Mouse (Mus musculus) monocyte, adult 2 months (primary cell): ENCODE data around the gene Serpina3b.
"Not testable (repeated sequence)": the region's sequence is repeated elsewhere in the genome, so short reads cannot be mapped to it uniquely, and the experiment has no call there.

Source experiments
- DNase-seq, 2 experiments: peaks; one replicate each; pipeline ENCODE4 v3.0.0; 2022; ENCODE audit warnings: low spot score in 2 of 2, low read depth in 1 of 2

The Serpina3b gene

DNA sequence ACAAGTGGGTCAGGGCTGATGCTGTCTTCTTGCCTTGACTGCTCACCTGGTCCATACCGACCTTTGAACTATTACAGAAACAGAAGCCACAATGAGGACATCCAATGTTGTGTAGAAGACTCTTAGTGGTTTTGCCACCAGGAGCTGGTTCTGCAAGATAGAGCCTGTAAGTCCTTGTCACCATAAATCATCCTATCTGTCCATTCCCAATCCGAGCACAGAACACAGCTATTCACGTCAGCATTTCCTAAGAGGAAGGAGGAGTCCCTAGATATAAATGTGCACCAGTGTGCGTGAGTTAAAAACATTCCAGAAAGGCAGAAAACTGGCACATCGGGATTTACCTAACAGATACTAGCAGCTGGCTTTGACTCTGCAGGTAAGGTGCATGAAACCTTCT lies at the start of gene Serpina3b:
TSS of gene Serpina3b (plus strand) at position 301 of the 400 bp plus-strand sequence.
- DNase-seq = no peak

DNA sequence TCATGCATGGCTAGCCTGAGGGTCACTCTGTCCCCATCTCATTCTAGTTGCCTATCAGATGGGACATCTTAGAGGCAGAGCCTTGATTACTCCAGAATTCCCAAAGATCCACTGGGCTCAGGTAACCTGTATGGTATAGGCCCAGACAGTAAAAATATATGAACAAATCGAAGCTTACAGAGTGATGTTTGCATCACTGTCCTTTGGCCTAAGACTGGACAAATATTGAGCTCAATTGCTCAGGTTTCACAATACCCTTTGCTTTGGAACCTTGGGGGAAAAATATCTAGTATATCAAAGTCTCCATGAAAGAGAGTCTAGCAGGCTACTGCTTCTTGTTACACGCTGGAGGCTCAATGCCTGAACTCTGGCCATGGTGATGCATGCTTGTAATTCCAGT lies 37.7 kb upstream of the Serpina3b start:
- DNase-seq = no peak

GRCm38 (mm10) chr12:104091303-104091702 lies 36.5 kb upstream of the Serpina3b start:
- no peak for DNase-seq

DNA sequence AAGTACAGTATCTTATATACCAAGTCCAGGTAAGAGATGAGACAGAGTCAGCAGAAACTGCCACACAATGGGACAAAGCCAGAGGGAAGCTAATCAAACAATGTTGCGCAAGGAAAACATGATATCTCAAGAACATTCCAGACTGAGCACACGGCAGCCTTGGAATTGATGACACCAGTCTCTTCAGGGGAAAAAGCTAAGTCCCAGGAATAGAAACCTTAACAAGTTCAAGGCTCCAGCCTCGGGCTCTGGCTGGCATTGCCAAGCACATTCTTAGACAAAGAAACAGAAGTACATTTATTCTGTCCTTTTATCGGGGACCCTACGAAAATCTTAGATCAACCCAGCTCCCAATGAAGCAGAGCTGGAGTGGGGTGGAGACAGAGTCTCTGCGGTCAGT lies 27.0 kb upstream of the Serpina3b start, which contains the start of gene Serpina5:
TSS of gene Serpina5 (plus strand) at position 346 of the 400 bp plus-strand sequence.
- DNase-seq = no peak

- DNase-seq = no peak
Observed at GRCm38 (mm10) chr12:104105847-104106246, 21.9 kb upstream of the Serpina3b start.

DNA sequence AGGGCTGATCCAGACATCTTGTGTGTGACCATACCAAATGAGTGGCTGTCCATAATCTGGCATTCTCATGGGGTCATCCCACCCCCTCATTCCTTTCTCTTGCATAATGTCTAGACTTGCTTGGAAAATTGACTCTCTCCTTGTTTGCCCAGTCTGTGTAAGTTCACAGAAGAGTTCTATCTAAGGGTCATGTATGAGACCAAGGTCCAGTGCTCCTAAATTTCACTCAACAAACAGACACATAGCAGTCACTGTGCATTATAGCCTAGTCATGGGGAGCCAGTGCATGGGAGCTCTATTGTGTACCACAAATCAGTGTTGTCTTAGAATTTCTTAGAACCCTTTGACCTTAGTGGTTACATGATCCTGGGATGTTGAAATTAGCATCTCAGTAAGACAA lies 20.9 kb upstream of the Serpina3b start:
- no peak for DNase-seq

DNA sequence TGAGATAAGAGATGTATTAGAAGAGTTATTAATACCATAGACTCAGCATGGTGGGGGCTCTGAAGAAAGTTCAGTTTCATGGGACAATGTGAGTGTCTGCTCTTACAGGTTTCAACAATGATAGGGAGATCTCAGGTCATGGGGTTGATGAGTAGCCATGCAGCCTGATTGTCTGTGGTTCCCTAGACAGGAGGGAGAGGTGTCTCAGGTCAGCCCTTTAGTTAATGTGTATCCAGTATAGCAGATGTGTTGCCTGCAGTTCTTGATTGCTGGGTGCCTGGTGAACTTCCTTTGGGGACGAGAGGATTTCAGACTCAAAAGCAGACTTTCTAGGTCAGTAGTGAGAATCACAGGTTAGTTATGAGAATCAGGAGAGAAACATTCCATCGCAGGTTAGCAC lies 19.3 kb upstream of the Serpina3b start:
- DNase-seq = no peak

DNA sequence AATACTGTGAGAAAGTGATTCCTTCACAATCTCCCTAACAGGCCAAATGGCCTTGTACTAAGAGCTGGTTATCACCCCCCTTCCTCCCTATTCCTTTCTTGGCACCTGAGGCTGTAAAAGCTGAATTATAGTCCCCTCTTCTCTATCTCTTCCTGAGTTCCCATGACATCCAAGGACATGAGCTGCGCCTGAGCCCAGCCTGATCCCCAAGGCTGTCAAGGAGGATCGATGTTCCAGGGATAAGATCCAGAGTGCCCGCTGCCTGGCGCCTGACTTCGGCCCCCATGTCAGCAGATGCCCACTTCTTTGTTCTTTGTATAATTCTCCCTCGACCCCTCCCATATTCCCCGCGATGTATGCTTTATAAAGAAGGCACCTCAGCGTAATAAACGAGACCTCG lies 15.5 kb upstream of the Serpina3b start, which contains the start of gene Serpina3a:
TSS of gene Serpina3a (plus strand) at position 392 of the 400 bp plus-strand sequence.
- DNase-seq = not testable (repeated sequence)

GRCm38 (mm10) chr12:104114921-104115579 lies 12.7 kb upstream of the Serpina3b start:
- DNase-seq = no peak

DNA sequence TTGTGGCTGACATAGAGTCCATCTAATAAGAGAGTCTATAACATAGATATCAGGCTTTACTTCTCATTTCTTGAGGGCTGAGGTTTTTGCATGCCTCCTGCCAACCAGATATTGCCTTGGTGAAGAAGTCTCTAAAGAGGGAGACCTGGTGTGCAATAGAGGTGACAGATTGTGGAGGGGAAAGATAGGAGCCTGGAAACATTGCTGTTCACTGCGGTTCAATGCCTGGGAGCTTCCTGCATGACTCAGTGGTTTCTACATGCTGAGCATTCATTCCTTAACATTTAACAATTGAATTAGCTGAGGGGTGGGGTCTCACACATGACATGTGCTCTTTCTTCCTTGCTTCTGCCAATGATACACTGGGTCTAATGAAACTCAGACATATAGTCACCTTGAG lies 4.7 kb upstream of the Serpina3b start:
- no peak for DNase-seq

DNA sequence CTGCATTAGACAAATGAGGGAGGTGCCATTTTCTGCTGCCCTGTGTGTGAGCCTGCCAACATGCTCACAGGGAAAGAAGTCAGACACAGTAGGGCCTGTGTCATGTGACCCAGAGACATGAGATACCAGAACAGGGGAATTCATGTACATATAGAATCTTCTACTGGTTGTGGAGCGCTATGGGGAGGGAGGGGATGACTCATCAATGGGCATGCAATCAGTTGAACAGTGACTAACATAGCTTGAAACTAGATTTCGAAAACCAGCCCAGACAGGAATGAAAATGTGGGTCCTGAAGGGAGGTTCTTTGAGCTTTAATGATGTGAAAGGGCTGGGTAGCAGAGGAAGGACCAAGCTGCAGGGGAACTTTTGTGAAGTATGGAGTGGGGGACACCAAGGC lies 3.8 kb upstream of the Serpina3b start:
- DNase-seq = no peak

DNA sequence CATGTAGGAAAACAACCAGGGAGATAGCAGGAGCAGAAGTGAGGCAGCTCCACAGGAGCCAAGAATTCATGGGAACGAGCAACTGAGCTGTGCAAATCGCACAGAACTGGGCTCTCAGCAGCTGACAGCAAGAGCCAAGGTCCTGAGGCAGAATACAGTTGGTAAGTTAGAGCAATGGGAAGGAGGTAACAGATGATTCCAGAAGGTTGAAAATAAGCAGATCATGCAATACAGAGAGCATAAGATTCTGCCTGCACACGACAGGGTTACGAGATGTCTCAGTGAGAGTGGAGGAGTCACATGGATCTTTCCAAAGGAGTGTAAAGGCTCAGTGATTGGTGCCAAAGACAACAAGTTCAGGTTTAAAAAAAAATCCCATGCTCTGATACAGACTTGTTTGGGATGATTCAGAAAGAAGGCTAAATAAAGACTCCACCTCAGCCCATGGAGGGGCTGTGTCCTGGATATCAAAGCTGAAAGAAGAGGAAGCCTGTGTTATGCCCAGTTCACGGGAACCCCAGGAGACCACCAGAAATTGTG lies 2.7 kb upstream of the Serpina3b start:
- no peak for DNase-seq

DNA sequence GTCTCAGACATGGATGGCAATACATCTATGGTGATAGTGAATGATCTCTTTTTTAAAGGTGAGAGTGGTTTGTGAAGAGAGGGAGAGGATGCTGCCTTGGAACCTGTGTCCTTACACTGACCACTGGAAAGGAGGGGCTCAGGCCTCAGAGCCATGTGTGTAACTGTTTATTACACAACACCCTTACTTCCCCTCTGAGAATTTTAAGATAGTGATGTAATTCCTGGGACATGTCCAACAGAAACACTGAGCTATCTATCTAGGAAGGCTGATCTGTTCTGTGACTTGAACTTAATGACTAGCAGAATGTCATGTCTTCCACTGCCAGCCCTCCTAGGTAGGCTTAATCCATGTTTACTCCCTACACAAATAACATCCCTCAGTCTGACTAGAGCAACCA lies 3.2 kb downstream of the Serpina3b start:
- no peak for DNase-seq

GRCm38 (mm10) chr12:104138216-104138615 lies 10.4 kb downstream of the Serpina3b start:
- no peak for DNase-seq

- DNase-seq = no peak
Observed at GRCm38 (mm10) chr12:104140543-104141103, 12.8 kb downstream of the Serpina3b start.

DNA sequence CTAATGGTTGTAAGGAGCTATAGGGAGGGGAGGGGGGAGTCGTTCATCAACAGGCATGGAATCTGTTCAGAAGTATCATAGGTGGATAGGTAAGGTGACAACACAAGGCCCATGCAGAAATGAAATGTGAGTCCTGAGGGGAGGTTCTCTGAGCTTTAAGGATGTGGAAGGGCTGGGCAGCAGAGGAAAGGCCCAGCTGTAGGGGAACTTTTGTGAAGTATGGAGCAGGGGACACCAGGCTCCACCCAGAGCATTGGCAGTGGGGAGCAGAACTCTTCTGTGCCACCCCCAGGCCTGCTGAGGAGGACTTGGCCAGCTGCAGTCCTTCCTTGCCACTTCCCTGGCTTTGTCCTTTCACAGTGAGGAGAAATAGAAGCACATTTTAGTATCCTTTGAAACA lies 13.7 kb downstream of the Serpina3b start:
- no peak for DNase-seq

DNA sequence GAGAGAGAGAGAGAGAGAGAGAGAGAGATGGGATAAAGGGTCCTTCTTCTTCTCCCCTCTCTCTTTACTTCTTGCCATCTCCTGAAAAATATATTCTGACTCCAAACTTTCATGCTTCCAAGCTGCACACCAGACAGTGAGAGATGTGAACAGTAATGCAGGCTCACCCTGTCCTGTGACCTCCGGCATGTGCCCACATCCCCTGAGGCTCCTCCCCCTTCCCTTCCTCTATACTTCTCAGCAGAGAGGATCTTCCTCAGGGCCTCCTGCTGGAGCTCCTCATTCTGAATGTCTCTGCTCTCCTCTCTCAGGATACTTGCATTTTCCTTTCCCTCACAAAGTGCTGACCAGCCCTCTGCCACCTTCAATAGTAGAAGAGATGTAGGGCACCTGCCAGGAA lies 14.6 kb downstream of the Serpina3b start:
- no peak for DNase-seq

DNA sequence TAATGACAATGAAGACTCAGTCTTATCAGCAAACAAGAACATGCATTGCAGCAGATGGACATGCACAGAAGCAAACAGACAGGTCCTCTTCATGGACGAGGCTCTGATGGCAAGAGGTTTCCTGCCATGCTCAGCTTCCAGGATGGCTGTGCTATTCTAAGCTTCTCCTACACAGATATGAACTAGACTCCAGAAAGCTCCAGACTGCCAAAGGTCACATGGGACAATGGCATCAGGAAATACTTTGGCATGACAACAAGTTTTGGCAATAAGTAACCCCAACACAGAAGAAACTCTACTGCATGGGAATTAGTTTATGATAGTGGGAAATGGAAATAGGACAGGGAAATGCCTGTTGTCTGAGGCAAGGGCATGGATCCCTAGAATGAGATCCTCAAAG lies 15.5 kb downstream of the Serpina3b start:
- DNase-seq = no peak

GRCm38 (mm10) chr12:104145571-104145970 lies 17.8 kb downstream of the Serpina3b start:
- DNase-seq = no peak

GRCm38 (mm10) chr12:104151989-104152388 lies 24.2 kb downstream of the Serpina3b start:
- DNase-seq = no peak

DNA sequence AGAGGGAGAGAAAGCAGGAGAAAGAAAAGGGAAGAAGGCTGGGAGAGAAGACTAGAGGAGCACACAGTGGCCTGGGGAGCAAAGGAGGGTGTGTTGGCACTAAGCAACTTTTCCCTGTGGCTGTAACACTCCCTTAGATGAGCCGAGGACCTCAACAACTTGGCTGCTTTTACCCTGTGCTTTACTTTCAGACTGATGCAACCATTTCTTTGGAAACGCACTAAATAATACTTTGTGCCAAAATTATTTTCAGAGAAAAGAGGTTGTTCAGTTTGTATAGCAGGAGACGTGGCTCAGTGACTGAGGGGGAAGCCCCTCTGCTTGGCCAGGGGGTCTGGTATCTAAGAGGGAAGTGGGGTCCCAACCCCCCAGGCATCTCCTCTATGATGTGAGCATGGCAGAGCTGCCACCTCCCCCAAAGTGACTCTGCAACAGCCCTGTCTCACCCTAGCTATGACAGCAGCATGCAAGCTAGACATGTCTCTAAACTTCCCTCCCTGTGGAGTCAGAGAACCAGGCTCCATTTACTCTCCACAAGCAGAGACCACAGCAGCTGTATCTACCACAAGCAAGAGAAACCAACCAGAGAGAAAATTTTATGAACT lies 25.3 kb downstream of the Serpina3b start:
- DNase-seq = no peak

GRCm38 (mm10) chr12:104153656-104154055 lies 25.9 kb downstream of the Serpina3b start, which contains the start of gene Serpina3c:
Gene Serpina3c (minus strand): TSS chr12:104153870.
- no peak for DNase-seq
